Mouse (Mus musculus): ENCODE measurements at regions not wholly inside any gene's neighbourhood (a gene's known extent, or its start where the extent isn't known, plus 50 kb on each side); places are given as distances from the start of the nearest gene placed in this dataset.

DNA sequence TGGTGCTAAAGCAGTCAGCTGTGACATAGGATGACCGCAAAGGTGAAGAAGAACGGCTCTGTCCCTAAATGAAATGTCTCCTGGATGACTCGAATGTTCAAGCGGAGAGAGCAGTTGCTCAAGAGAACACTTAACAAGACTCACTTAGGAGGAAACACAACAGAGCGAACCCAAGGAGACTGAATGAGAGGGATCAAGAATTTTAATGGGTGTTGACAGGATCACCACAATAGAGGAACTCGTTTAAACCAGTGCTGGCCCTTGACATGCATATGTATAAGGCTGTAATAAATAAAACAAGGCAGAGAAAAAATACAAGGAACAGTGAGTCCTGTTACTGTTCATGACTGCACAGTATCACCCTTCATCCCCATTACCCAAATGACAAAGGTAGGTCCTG is 134.4 kb upstream of the Id4 start:
- DNase-seq = no peak

DNA sequence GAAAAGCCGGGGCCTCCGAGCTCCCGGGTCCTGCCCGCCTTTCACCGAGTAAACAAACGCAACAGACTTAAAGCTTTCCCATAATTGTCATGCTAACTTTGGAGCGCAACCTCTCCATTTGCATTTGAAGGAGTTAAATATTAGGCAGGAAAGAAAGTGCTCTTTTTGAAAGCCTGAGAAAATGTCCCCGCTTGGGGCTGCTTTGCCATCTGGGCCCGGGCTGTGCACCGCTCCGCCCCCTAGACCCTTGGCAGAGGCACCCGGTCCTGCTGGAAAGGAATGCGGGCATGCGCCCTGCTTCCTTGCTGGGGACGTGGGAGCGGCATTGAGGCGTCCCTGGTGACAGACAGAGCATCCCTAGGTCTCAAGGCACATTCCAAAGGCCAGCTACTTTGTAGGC is 130.3 kb upstream of the Id4 start:
- peak; percentile 43 for DNase-seq

- no peak for DNase-seq
Measured at GRCm38 (mm10) chr13:48131681-48132080, 129.3 kb upstream of the Id4 start.

DNA sequence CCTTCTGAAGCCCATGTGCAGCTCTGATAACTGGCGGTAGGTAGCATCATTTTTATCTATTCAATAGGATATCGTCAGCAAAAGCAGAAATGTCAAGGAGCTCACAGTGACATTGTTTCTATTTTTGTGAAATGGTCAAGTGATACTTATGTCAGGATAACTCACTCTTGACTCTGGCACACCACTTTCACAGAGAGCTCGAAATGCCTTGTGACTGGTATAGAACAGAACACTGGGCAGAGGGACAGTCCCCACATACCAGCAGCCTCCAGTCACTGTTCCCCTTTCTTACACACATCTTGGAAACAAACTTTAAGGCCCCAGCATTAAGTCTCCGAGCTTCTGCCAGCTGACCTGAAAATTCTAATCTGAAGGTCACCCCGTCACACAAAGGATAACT is 115.1 kb upstream of the Id4 start:
- DNase-seq = no peak

GRCm38 (mm10) chr13:48147061-48147460 is 114.0 kb upstream of the Id4 start:
- no peak for DNase-seq

GRCm38 (mm10) chr13:48153248-48153647 is 107.8 kb upstream of the Id4 start:
- DNase-seq = no peak

DNA sequence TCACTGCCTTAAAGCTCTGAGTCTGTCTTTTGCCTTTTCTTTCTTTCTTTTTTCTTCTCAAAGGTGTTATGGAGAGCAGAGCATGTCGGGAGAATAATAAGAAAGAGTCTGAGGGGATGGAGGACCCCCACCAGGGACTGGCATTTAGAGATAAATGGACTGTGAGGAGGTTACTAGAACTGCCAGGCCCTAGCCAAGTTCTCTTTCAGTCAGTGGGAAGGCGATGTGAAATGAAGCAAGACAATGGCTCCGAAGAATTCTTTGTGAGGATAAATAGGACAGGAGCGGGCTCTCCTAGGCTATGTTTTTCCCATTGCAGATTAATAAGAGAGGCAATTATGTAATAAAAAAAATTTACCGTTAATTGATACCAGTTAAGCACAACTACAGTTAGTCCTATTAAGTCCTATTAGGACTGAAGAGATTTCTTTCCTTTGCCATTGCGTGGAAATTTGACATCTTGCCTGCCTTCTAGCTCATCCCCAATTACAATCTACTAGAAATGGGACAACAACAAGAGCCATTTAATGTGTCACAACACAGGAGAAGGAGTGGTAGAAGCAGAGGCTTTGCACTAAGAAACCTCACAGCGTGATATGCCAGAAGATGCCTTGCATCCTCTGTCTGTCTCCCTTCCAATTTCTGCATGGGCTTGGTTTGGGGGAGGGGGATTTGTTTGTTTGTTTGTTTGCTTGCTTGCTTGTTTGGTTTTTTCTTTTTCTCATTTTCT is 107.2 kb upstream of the Id4 start:
- no peak for DNase-seq

DNA sequence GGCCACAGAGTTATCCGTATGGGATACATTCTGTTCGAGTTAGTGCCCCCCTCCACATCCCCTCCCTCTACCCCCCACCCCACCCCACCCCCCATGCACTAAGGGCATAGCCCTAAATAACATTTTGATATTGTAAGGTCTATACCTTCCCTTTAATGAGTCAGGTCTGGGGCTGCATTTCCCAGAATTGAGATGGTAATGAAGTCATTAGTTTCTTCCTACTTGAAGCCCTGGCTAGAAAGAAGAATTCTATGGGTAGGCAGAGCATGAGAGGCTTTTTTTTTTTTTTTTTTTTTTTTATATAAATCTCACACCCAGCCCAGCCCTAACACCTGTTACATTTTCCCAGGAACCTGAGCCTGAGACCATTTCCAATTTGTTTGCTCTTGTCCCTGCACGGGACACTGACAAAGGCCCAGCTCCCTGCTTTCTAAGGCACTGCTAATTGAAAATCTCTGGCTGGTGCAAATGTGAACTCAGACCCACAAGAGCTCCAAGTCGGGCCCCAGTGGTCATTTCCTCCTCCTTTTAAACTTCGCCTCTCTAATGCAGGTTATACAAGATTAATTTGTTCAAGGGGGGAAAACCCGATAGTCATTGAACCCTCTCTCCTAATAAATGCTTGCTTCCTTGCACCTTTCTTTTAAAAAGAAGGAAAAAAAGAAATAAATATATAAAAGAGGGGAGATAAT is 106.5 kb upstream of the Id4 start:
- DNase-seq = no peak

GRCm38 (mm10) chr13:48159020-48159910 is 101.8 kb upstream of the Id4 start:
- DNase-seq = no peak

GRCm38 (mm10) chr13:48160161-48160560 is 100.9 kb upstream of the Id4 start:
- DNase-seq = no peak

- no peak for DNase-seq
Measured at GRCm38 (mm10) chr13:48161339-48161738, 99.7 kb upstream of the Id4 start.

DNA sequence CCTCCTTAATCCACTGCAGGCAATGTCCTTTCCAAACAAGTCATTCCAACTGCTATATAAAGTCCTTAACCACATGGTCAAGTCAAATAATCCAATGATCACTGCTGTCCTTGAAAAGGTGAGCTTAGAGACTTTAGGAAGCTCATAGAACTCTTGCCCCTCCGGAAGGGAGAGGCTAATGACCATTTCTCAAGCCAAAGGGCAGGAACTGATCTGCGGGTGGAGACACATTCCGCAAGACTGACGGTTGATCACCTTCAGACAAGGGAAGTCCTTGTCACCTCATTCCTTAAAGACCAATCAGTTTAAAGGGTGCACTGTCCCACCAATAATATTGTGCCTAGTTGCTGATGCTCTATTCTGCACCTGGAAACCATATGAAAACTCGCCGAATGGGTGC is 96.4 kb upstream of the Id4 start:
- no peak for DNase-seq

DNA sequence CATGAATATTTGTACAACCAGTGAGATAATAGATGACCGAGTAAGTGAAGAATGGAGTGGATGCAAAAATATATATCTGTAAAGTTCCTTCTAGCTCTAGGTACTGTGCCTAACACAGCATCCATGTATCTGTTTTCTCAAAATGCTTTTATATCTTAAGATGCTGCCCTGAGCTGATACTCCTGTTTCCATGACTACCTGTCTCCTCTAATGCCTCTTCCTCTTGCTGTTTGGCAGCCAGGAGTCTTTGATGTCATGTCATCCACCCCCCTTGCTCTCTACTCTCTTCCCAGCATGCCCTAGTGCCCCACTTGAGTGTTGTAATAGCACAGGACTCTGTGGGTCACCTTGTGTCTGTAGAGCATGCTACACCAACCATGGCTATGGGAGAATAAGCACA is 95.2 kb upstream of the Id4 start:
- no peak for DNase-seq

- no peak for DNase-seq
Measured at GRCm38 (mm10) chr13:48167976-48168375, 93.1 kb upstream of the Id4 start.

GRCm38 (mm10) chr13:48171309-48171953 is 89.6 kb upstream of the Id4 start:
- DNase-seq = no peak

- no peak for DNase-seq
Measured at GRCm38 (mm10) chr13:48171994-48172393, 89.0 kb upstream of the Id4 start.

DNA sequence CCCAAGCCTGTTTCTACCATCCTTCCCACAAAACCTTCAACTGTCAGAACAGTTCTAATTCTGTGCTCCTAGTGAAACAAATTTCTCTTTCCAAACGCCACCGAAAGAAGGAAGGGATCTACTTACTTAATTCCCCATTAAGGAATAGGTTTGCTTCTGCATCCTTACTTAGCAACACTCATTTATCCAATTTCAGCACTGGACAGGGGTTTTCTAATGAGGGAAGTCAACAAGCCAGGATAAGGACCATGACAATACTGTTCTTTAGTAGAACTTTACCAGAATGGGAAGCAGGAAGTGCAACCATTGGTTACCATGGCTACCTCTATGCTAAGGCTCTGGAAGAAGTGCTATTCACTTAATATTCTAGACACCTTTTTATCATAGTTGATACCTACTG is 68.6 kb upstream of the Id4 start:
- DNase-seq = no peak

DNA sequence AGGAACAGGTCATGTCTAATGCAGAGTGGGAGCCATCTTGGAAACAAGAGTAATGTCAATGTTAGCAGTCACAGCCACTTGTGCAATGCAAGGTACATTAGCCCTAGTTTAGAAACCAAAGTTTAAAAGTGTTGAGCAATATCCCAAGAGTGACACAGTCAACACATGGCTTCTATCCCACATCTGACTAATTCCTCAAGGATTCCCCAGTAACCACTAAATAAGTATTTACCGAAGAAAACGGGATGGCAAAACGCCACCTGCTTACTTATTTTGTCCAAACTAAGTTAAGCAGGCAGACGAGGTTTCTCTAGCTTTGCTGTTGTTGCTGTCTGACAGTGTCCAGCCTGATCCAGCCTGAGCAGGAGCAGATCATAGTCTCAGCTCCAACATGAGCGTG is 67.1 kb upstream of the Id4 start:
- peak; percentile 47 for DNase-seq

- DNase-seq = no peak
Measured at GRCm38 (mm10) chr13:48207824-48208223, 53.2 kb upstream of the Id4 start.

Measured in lung, postnatal 36 days (tissue).